Mouse (Mus musculus) CD4-positive naive resting alpha-beta T cell, adult 57 days (primary cell): Measurements from ENCODE around the gene Fam8a1. TPM values are rescaled to one million over a fixed set of nuclear protein-coding genes. Genes with fewer than 3 reads are reported as not detected.

Source experiments
- total RNA-seq: library from RNA; stranded (reverse); gene quantifications from one replicate; pipeline ENCODE4 v1.2.4, GENCODE M21; 2023

Gene Fam8a1
- total RNA-seq: 28.8 TPM

DNA sequence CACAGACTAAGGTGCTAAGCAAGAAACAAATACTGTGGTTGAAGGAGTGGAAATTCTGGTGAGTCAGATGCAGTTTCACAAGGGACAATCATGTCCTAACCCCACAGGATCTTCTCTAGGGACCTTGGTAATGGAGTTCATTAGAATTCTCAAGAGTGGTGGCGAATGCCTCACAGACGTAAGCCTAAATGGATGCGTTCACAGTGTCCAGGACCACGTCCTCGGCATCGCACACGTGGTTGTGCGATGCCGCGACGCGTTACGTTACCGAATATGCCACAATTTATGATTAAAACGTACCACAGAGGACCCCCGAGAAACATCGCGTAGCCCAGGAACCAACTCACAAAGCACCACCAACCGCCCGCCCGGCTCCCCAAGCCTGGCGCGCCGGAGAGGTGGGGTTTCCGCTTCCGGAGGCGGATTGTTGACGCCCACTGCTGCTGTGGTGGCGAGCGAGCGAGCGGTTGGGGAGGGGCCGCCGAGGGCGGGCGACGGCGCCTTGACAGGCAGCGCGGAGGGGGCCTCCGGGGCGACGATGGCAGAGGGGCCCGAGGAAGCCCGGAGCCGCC lies at the start of gene Fam8a1:
Fam8a1 (plus strand) TSS at position 475 of the 572 bp plus-strand sequence.

Other genes with a start within 250 kb of the Fam8a1 start
- 5.3 TPM for gene Cap2, start 167.7 kb upstream of the Fam8a1 start, total RNA-seq
- gene Nup153, start 58.4 kb downstream of the Fam8a1 start, total RNA-seq: 413 TPM